Mouse (Mus musculus) heart, adult 11 months (tissue): ENCODE results near the gene Ppm1f.

Source experiments
- DNase-seq: peaks from one replicate; pipeline ENCODE4 v3.0.0; 2022

Gene Ppm1f

GRCm38 (mm10) chr16:16896382-16897055, at the start of gene Ppm1f:
Gene Ppm1f, plus strand, starts transcription at chr16:16896469.
- DNase-seq, result peak; percentile 99

DNA sequence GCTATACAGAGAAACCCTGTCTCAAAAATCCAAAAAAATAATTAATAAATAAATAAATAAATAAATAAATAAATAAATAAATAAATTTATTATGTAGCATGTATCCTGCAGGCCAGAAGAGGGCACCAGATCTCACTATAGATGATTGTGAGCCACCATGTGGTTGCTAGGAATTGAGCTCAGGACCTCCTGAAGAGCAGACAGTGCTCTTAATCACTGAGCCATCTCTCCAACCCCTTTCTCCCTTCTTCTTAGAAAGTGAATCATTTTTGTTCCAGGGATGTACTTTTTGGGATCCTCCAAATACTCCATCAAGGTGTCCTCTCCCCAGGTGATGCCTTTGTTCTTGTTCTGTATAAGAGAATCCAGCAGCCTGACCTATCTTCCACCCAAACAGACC, 47.1 kb upstream of the Ppm1f start:
- DNase-seq, result no peak

DNA sequence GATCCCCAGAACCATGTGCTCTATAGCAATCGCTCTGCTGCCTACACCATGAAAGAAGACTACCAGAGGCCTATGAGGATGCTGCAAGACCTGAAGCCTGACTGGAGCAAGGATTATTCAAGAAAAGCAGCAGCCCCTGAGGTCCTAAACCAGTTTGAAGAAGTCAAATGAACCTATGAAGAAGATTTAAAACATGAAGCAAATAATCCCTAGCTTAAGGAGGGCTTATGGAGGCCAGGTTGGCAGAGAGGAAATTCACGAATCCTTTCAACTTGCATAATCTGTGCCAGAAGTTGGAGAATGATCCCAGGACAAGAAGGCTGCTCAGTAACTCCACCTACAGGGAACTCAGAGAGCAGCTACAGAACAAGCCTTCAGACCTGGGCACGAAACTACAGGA, 43.9 kb upstream of the Ppm1f start:
- DNase-seq, result no peak

DNA sequence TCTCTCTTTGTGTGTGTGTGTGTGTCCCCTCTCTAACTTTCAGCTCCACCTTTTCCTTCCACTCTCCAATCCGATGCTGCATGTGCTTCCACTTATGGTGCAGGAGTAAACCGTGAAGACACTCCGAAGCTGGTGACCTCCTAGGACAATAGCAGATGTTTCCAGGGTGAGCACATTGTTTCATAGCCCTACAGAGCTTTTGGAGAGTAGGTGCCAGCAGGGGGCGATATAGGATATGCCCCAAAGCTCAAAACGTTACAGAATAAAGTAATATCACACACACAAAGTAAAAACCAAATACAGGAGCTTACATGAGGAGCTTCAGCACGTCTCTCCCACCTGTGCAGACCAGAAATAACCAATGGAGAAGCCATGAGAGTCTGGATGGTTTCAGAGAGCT, 41.4 kb upstream of the Ppm1f start:
- DNase-seq, result peak; percentile 91

- DNase-seq, result no peak
These were observed 40.7 kb upstream of the Ppm1f start for GRCm38 (mm10) chr16:16855541-16855940.

DNA sequence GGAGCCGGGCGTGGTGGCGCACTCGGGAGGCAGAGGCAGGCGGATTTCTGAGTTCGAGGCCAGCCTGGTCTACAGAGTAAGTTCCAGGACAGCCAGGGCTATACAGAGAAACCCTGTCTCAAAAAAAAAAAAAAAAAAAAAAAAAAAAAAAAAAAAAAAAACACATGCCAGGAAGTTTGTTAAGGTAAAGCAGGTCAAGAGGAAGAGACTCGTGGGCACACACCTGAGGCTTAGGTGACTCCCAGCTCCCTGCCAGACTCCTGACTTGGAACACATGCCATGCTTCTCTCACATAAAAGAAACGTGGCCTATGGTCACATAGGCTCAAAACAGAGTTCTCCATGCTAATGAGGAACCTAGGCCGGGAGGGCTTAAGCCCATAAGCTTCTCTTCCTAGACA, 40.2 kb upstream of the Ppm1f start:
- peak; percentile 27 for DNase-seq

DNA sequence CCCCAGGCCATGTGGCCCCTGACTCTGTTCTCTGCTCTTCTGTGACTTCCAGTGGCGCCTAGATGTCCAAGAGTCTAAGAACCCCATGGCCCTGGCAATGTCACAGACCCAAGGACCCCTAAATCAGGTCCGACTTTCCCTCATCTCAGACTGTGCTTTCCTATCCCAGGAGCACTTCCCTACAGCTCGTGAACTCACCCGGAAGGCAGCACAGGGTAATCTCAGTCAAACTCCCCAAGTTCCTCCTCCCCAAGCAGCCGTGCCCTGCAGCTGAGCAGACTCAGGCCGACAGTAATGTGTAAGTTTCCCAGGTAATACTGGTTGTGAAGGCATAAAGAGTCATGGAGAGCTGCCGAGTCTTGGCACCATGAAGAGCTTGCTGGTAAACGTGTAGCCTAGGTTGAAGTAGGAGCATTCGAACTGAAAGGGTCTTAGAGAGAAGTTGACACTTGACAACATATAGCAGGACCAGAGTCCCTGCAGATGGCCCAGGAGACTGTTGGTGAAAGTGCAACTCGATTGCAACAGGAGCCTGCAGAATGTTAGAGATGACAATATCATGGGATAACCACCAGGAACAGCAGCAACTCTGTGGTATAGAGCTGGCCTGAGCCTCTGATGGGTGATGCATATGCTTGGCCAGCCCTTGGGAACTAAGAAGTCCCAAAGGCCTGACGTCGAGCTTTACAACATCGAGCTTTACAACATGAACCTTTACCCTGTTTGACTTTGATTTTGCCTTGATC, 39.4 kb upstream of the Ppm1f start:
- peak; percentile 70 for DNase-seq

DNA sequence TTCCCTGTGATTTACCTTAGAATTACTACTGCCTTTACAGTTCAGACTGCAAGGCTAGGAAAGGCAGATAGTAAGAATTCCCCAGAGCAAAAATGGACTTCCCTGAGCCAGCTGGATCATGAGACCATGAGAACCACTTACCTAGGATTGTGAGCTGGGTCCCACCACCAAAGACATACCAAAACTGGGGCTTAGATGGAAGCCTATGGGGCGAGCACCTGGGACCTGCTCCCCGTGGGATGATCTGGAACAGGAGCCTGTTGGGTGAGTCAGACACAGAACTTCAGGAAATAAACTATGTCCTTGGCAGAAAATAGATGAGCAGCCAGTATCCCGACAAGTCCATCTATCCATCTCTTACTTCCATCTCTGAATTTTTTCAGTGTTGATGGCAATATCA, 34.0 kb upstream of the Ppm1f start:
- peak; percentile 54 for DNase-seq

DNA sequence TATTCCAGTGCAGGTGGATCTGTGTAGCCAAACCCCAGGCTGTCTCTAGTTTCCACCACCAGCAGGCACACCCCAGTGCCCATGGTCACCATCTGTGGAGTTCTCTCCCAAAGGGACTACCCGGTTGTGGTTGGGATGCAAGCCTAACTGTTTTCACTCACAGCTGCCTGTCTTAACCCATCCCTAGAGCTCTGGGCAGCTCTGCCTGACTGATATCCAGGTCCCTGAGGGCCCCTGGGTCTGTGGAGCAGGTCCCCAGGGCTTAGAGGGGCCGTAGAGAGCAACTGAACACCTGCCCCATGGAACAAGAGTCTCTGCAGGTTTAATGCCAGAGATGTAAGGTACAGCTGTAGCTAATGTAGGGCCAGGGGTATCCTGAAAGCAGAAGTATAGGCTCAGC, 32.3 kb upstream of the Ppm1f start, which contains the start of gene Igll1:
TSS of gene Igll1 (minus strand) at position 8 of the 400 bp plus-strand sequence.
- peak; percentile 84 for DNase-seq

DNA sequence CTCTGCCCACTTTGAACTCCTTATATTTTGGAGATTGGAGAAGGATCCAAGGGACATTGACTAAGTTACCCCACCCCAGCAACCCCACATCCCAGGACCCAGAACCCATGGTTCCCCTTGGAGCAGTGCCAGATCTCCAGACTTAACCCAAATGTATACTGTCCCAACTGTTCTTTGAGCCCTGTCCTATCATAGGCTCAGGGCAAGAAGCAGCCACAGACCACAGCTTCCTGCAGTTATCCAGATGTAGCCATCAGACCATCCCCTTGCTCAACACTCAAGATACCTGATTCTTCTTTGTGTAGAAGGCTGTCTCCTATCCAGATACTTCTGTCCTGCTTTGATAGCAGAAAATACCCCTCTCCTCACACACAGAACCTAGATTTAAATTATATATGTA, 31.1 kb upstream of the Ppm1f start:
- DNase-seq, result peak; percentile 84

DNA sequence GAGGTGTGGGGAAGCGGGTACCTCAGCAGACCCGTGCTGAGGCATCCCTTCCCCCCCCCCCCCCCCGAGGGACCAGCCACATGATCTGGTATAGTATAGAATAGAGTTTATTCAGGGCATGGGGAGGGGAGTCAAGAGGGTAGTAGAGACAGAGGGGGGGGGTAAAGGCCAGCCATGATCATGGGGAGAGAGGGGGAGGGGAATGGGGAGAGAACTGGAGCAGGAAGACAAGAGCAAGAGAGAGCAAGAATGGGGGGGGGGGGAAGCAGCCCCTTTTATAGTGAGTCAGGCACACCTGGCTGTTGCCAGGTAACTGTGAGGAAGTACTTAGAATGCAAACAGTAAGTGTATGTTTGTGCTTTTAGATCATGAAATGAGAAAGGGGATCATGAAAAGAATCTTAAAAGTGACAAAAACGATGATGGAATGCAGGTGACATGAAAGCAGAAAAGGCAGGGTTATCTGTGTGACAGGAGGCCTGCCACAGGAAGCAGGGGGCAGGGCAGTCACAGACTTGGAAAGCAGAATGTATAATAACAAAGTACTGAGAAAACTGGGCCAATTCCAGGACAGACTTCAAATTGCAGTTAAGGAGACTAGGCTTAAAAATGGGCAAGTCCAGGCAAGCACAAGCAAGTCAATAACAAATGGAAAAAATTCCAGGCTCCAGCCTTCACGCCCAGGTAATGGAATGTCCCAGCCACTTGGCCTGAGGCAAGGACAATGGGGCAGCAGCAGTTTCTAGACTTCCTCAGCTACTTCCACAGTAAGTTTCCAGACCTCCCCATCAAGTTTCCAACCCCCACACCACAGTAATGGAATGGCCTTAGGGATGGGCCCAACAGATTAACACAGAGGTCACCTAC, 30.3 kb upstream of the Ppm1f start:
- DNase-seq, result peak; percentile 92

DNA sequence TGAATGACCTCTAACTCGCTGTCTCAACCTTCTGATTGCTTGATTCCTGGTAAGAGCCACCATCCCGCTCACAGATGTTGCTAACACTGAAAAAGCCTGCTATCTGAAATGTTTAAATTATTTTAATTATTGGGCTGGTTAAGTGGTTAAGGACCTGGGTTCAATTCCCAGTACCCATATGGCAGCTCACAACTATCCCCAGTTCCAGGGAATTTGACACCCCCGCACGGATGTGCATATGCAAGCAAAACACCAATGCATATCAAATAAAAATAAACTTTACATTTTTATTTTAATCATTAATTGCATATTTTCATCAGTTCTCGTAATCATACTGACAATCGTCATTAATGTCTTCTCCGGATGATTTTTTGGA, 26.0 kb upstream of the Ppm1f start:
- DNase-seq, result no peak

GRCm38 (mm10) chr16:16870617-16871331, 25.5 kb upstream of the Ppm1f start, which contains the start of the genes Top3b and Vpreb1:
Gene Top3b, plus strand, starts transcription at chr16:16870736.
Gene Vpreb1, minus strand, starts transcription at chr16:16870843.
- DNase-seq, result peak; percentile 99

DNA sequence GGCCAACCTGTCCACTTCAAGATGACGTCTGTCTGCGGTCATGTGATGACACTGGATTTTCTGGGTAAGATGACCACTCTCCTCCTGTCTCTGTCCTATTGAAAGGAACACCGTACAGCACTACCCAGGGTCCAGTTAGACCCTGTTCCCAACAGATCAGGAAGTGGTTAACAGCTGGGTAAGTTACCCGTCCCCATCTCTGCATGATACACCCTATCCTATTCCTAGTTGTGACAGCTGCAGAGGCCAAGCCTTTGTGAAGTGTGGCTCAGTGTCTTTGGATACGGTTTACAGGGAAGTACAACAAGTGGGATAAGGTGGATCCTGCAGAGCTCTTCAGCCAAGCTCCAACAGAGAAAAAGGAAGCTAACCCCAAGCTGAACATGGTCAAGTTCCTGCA, 17.2 kb upstream of the Ppm1f start:
- no peak for DNase-seq

- no peak for DNase-seq
These were observed 7.9 kb upstream of the Ppm1f start for GRCm38 (mm10) chr16:16888341-16888740.

GRCm38 (mm10) chr16:16892366-16892765, 3.9 kb upstream of the Ppm1f start:
- DNase-seq, result peak; percentile 91

DNA sequence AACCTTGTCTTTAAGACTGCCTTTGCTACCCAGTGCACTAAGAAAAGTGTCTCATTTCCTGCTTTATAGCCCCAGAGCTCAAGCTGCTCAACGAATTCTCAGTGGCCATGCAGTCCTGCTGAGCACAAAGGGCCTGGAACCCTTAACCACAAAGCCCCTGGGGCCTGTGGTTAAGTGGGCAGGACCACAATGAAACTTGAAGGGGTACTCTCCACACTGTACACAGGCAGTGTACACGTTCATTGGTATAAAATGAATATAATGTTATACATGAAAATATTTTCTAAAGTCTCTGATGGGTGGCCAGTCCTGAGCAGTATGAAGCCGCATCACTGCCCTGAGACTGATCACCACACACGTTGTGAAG, 271 bp upstream of the Ppm1f start:
- DNase-seq, result no peak

GRCm38 (mm10) chr16:16897056-16897584, 851 bp downstream of the Ppm1f start:
- DNase-seq, result peak; percentile 87

GRCm38 (mm10) chr16:16902329-16902728, 6.1 kb downstream of the Ppm1f start:
- peak; percentile 87 for DNase-seq

DNA sequence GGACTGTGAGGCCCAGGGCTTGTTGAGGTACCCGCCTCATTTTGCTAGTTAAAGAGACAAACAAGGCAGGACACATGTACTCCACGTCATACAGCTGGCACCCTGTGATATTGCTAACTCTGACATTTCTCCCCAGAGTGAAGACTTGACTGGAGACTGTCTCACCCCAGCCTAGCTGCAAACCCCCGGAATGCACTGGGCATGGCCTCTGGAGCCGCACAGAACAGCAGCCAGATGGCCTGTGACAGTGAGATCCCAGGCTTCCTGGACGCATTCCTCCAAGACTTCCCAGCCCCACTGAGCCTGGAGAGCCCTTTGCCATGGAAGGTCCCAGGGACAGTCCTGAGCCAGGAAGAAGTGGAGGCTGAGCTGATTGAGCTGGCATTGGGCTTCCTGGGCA, 6.9 kb downstream of the Ppm1f start:
- DNase-seq, result peak; percentile 90

DNA sequence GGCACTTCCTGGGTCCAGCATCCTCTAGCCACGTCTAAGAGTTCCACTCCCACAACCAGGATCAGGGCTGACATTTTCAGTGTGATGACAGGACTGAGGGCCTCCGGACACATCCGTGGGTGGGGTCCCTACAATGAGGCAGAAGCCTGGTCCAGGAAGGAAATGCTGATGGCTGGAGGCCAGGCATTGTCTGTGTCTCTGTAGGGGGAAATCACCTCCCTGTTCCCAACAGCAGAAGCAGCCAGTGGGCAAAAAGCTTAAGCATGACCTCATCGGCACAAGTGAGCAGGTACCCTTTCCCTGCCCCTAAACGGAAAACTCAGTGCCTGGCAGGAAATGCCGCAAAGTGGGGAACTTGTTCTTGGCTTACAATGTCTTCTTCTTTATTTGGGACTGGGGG, 11.5 kb downstream of the Ppm1f start:
- peak; percentile 100 for DNase-seq
